Mouse (Mus musculus): ENCODE measurements around the gene 4930558K02Rik. TPM values are rescaled to one million over a fixed set of nuclear protein-coding genes. Genes with fewer than 3 reads are reported as not detected.

4930558K02Rik gene
- polyA plus RNA-seq, 1 experiment from 2014 or later = 0.19 TPM

DNA sequence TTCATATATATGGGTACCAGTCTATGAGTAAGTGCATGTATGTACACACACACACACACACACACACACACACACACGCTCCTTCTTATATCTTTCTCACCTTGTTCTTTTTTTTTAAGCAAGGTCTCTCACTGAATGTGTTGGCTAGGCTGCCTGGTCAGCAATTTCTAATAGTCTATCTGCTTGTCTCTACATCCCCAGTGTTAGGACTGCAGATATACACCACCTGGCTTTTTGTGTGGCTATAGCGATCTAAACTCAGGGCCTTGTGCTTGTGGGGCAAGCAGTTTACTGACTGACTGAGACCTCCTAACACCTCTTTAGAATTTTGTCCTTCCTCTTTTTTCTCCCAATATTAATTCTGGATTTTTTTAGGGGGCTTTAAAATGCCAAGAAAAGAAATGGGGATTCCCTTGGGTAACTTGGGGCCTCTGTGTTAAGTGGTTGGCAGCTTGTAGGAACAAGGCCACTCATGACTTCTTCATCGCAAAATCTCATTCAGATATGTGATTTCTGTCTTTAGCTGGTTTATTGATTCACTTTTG lies 61.4 kb downstream of the 4930558K02Rik start:
- Histone ChIP-seq H3K27me3 (ENCODE audit: control insufficient read depth, insufficient read depth, low read depth, low read length) (no peaks in the 10 kb centered on the region), H3K9me3 (replicated peaks; ENCODE audit: control insufficient read depth, low read length, poor library complexity, severe bottlenecking) (no peaks in the 10 kb centered on the region), H3K9ac (ENCODE audit: low read depth, low read length) (no peak overlapping the region), H3K4me2 (ENCODE audit: low read length) (no peak overlapping the region), H3K36me3 (ENCODE audit: control insufficient read depth, insufficient read depth, low read length) (no peaks in the 10 kb centered on the region), H3K27ac (ENCODE audit: low read length) (no peak overlapping the region), H3K4me3 (ENCODE audit: low read depth, low read length) (no peak overlapping the region), H3K4me1 (ENCODE audit: control insufficient read depth, insufficient read depth, low read length) (no peaks in the 10 kb centered on the region)
- WGBS = 85% methylated on average over 3 of the region's 3 CpGs
- ATAC-seq = no peak

DNA sequence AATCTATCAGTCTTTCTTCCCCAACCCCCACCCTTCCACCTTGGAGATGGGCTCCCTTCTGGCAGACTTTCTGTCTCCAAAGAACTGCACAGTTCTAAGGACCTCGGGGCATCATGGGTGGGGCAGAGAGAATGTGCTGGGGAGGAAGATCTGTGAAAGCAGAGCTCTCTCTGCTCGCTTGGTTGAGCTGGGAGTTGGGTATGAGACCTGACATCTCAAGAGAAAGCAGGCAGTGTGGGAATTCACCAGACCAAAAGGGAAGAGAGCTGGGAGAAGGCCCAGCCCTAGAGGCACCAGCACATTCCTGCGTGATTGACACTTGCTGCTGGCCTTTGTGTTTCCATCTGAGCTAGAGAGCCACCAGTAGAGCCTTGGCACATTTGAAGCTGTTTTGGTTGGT lies 63.4 kb downstream of the 4930558K02Rik start:
- Histone ChIP-seq H3K36me3 (ENCODE audit: control insufficient read depth, insufficient read depth, low read length) (no peaks in the 10 kb centered on the region), H3K4me3 (ENCODE audit: low read depth, low read length) (no peak overlapping the region), H3K9ac (ENCODE audit: low read depth, low read length) (no peak overlapping the region), H3K4me1 (ENCODE audit: control insufficient read depth, insufficient read depth, low read length) (no peaks in the 10 kb centered on the region), H3K4me2 (ENCODE audit: low read length) (no peak overlapping the region), H3K27ac (ENCODE audit: low read length) (no peak overlapping the region), H3K27me3 (ENCODE audit: control insufficient read depth, insufficient read depth, low read depth, low read length) (no peaks in the 10 kb centered on the region), H3K9me3 (replicated peaks; ENCODE audit: control insufficient read depth, low read length, poor library complexity, severe bottlenecking) (no peaks in the 10 kb centered on the region)
- ATAC-seq = no peak
- WGBS = 44% methylated on average over 3 of the region's 3 CpGs

DNA sequence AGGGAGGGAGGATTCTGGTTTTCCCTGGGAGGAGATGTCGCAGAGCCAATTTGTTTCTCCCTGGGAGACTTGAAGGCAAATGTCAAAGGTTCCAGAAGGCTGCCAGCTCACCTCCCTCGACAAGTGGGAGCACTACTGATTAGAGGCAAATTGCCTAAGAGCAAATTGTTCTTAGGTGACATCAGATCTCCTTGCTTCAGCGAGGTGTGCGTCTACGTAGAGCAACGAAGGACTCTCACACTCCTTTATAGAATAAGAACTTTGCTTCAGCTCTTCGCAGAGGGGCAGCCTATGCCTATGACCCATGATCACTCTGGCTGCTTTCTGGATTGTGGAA lies 65.8 kb downstream of the 4930558K02Rik start:
- no peak for ATAC-seq
- H3K9ac ChIP-seq (ENCODE audit: low read depth, low read length) = no peak overlapping the region
- WGBS = 77% methylated on average over 7 of the region's 7 CpGs

DNA sequence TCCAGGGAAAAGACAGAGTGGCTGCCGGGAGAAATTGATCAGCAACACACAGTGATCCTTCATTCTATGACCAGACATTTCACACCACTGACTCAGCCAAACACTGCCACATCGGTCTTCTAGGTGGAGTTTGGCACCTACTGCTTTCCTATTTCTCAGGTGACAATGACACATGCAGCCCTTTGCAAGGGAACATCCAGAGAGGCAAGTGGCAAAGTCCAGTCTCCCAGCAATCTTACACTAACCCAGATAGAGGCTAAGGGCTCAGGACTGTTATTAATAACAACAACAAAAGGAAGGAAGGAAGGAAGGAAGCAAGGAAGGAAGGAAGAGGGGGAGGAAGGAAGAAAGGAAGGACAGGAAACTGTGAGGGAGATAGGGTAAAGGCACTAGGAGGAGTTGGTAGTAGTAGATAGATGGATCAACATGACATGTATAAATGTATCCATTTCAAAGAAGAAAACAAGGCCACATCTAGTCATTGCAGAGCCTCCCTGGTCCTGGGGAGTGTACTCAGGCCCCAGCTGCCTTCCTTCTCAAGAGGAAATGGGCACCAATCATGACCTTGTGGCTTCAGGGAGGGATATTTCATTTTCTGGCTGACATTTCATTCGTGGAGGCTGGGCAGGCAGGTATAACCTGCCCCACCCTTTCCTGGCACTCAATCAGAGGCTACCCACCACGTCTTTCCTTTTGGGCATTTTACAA lies 66.3 kb downstream of the 4930558K02Rik start:
- Histone ChIP-seq H3K4me1 (ENCODE audit: control insufficient read depth, insufficient read depth, low read length) (no peaks in the 10 kb centered on the region), H3K9me3 (replicated peaks; ENCODE audit: control insufficient read depth, low read length, poor library complexity, severe bottlenecking) (no peaks in the 10 kb centered on the region), H3K27ac (ENCODE audit: low read length) (no peak overlapping the region), H3K36me3 (ENCODE audit: control insufficient read depth, insufficient read depth, low read length) (no peaks in the 10 kb centered on the region), H3K27me3 (ENCODE audit: control insufficient read depth, insufficient read depth, low read depth, low read length) (no peaks in the 10 kb centered on the region), H3K4me3 (ENCODE audit: low read depth, low read length) (no peak overlapping the region), H3K4me2 (ENCODE audit: low read length) (no peak overlapping the region), H3K9ac (ENCODE audit: low read depth, low read length) (no peak overlapping the region)
- no peak for ATAC-seq
- 69% methylated on average over 4 of the region's 4 CpGs for WGBS

More for the DNA sequence above, 65.8 kb downstream of the 4930558K02Rik start:
- Histone ChIP-seq H3K36me3 (ENCODE audit: control insufficient read depth, insufficient read depth, low read length) (no peaks in the 10 kb centered on the region), H3K27me3 (ENCODE audit: control insufficient read depth, insufficient read depth, low read depth, low read length) (no peaks in the 10 kb centered on the region), H3K4me1 (ENCODE audit: control insufficient read depth, insufficient read depth, low read length) (no peaks in the 10 kb centered on the region), H3K9me3 (replicated peaks; ENCODE audit: control insufficient read depth, low read length, poor library complexity, severe bottlenecking) (no peaks in the 10 kb centered on the region), H3K4me2 (ENCODE audit: low read length) (no peak overlapping the region), H3K4me3 (ENCODE audit: low read depth, low read length) (no peak overlapping the region), H3K27ac (ENCODE audit: low read length) (no peak overlapping the region)

DNA sequence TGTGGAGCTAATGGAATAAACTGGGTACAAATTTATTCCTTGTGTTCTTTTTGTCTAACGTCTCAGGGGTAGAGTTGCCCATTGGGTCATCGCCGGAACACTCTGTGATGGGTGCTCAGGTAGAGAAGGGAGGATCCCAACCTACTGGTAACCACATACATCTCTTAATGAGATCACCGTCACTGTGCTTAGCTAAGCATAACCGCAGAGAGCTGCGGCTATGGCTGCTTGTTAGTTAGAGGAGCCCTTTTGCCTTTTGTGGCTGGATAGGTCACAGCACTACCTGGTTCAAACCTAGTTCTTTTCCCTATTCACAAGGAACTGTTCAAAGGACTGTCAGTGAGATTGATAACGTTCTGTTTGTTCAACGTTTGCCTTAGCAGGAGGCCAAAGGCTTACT lies 70.4 kb downstream of the 4930558K02Rik start:
- Histone ChIP-seq H3K27me3 (ENCODE audit: control insufficient read depth, insufficient read depth, low read depth, low read length) (no peaks in the 10 kb centered on the region), H3K9ac (ENCODE audit: low read depth, low read length) (no peak overlapping the region), H3K4me1 (ENCODE audit: control insufficient read depth, insufficient read depth, low read length) (no peaks in the 10 kb centered on the region), H3K27ac (ENCODE audit: low read length) (no peak overlapping the region), H3K4me3 (ENCODE audit: low read depth, low read length) (no peak overlapping the region), H3K9me3 (replicated peaks; ENCODE audit: control insufficient read depth, low read length, poor library complexity, severe bottlenecking) (no peaks in the 10 kb centered on the region), H3K4me2 (ENCODE audit: low read length) (no peak overlapping the region), H3K36me3 (ENCODE audit: control insufficient read depth, insufficient read depth, low read length) (no peaks in the 10 kb centered on the region)
- 89% methylated on average over 8 of the region's 8 CpGs for WGBS
- ATAC-seq = no peak

DNA sequence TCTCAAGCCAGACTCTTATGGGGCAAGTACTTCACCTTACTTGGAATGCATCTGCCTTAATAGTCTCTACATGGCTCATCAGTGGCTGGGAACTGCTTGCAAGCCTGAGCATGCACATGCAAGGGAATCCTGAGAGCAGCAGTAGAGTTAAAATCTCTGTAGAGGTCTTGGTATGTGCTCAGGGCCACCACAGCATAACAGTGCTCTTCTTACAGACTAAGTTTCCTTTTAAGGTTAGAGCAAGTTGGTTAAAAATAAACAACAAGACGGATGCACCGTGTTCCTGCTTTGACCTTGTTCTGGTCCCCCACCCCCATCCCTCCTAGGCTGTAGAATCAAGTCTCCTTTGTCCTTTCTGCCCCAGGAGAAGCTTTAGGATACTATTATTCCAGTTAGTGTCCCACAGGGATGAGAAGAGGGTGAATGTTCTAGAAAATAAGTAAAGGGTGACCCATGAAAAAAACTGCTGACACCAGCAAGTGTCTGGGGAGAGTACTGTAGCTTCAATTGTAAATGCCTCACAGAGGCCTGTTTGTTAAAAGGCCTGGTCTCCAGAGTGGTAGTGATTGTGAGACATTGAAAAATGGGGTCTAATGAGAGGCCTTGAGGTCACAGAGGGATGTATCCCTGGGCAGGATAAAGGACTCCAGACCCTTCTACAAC lies 71.5 kb downstream of the 4930558K02Rik start:
- no peak overlapping the region for H3K9ac ChIP-seq (ENCODE audit: low read depth, low read length)
- no peak overlapping the region for H3K4me3 ChIP-seq (ENCODE audit: low read depth, low read length)
- no peak for ATAC-seq
- no peaks in the 10 kb centered on the region for H3K36me3 ChIP-seq (ENCODE audit: control insufficient read depth, insufficient read depth, low read length)
- 75% methylated on average over 2 of the region's 2 CpGs for WGBS
- H3K27me3 ChIP-seq (ENCODE audit: control insufficient read depth, insufficient read depth, low read depth, low read length) = no peaks in the 10 kb centered on the region
- no peak overlapping the region for H3K4me2 ChIP-seq (ENCODE audit: low read length)
- no peaks in the 10 kb centered on the region for H3K4me1 ChIP-seq (ENCODE audit: control insufficient read depth, insufficient read depth, low read length)
- H3K27ac ChIP-seq (ENCODE audit: low read length) = no peak overlapping the region
- H3K9me3 ChIP-seq (replicated peaks; ENCODE audit: control insufficient read depth, low read length, poor library complexity, severe bottlenecking) = no peaks in the 10 kb centered on the region

DNA sequence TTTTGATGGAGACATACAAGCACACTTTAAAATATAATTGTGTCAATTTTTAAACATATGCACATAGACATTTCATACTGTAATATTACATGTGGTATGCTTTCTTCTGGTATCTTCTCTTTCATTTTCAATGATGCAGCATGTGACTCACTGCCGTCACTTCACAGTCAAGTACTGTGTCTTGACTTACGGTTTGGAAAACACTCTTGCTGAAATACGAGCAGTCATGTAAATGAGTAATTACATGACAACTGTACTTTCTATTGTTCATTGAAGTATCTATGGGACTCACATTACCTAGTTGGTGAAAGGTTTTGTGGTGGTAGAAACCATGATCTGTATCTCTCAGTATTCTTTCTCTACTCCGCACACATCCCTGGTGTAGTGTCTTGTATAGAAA lies 72.3 kb downstream of the 4930558K02Rik start:
- H3K27ac ChIP-seq (ENCODE audit: low read length) = no peak overlapping the region
- H3K27me3 ChIP-seq (ENCODE audit: control insufficient read depth, insufficient read depth, low read depth, low read length) = no peaks in the 10 kb centered on the region
- H3K4me3 ChIP-seq (ENCODE audit: low read depth, low read length) = no peak overlapping the region
- no peak overlapping the region for H3K9ac ChIP-seq (ENCODE audit: low read depth, low read length)
- no peak overlapping the region for H3K4me2 ChIP-seq (ENCODE audit: low read length)
- WGBS = 94% methylated on average over 4 of the region's 4 CpGs
- no peak for ATAC-seq
- H3K4me1 ChIP-seq (ENCODE audit: control insufficient read depth, insufficient read depth, low read length) = no peaks in the 10 kb centered on the region
- H3K9me3 ChIP-seq (replicated peaks; ENCODE audit: control insufficient read depth, low read length, poor library complexity, severe bottlenecking) = no peaks in the 10 kb centered on the region
- no peaks in the 10 kb centered on the region for H3K36me3 ChIP-seq (ENCODE audit: control insufficient read depth, insufficient read depth, low read length)

DNA sequence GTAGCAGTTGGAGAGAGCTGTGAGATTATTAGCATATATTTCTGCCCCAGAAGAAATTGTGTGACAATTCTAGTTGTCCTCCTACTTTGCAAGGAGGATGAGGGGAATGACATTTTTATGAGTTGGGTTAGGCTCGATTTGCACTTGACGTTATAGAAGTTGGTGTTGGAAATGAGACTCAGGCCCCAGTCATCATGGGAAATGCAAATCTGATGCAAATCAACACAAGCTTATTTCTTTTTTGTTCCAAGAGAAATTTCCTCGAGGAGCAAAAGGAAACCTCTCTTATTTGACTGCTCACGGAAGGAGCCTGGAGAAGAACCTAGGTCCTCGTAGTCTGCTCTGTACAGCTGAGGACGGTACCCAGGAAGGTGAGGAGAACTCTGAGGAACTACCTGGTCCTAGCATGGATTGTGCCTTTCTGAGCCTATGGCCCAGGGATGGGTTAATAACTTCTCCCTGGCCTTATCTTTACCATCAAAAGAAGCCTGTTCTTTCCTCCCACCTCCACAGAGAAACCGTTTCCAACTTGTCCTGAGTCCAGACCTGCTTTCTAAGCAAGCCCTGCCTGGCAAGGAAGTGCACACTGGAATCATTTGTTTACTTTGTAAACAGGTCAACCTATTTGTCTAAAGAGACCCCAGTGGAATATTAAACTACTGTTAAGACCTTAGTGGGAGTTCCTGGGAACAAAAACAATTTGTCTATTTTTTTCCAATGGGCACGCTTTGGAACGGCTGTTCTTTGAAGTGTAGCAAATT lies 76.6 kb downstream of the 4930558K02Rik start:
- Histone ChIP-seq H3K4me1 (ENCODE audit: control insufficient read depth, insufficient read depth, low read length) (no peaks in the 10 kb centered on the region), H3K27me3 (ENCODE audit: control insufficient read depth, insufficient read depth, low read depth, low read length) (no peaks in the 10 kb centered on the region), H3K36me3 (ENCODE audit: control insufficient read depth, insufficient read depth, low read length) (no peaks in the 10 kb centered on the region), H3K4me3 (ENCODE audit: low read depth, low read length) (no peak overlapping the region), H3K9ac (ENCODE audit: low read depth, low read length) (no peak overlapping the region), H3K9me3 (replicated peaks; ENCODE audit: control insufficient read depth, low read length, poor library complexity, severe bottlenecking) (no peaks in the 10 kb centered on the region), H3K4me2 (ENCODE audit: low read length) (no peak overlapping the region), H3K27ac (ENCODE audit: low read length) (no peak overlapping the region)
- 79% methylated on average over 9 of the region's 9 CpGs for WGBS
- ATAC-seq = no peak

DNA sequence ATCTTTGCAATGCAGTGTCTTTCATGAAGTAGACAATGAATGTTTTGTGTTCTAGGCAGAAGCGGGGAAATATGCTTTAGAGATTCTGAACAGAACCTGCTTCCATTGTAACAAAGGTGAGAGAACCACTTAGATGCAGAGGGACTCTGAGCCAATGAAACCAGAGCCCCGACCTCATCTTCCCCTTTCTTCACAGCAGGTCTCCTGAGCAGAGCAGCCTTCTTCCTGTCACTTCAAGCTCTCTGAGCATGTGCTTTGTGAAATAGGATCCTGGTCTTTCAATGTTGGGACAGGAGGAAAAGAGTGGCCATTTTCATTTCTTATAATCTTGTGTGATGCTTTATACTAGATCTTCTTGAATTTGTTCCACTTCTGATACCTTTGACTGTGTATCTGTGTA lies 79.3 kb downstream of the 4930558K02Rik start:
- Histone ChIP-seq H3K4me1 (ENCODE audit: control insufficient read depth, insufficient read depth, low read length) (no peaks in the 10 kb centered on the region), H3K9me3 (replicated peaks; ENCODE audit: control insufficient read depth, low read length, poor library complexity, severe bottlenecking) (no peaks in the 10 kb centered on the region), H3K4me3 (ENCODE audit: low read depth, low read length) (no peak overlapping the region), H3K27me3 (ENCODE audit: control insufficient read depth, insufficient read depth, low read depth, low read length) (no peaks in the 10 kb centered on the region), H3K4me2 (ENCODE audit: low read length) (no peak overlapping the region), H3K36me3 (ENCODE audit: control insufficient read depth, insufficient read depth, low read length) (no peaks in the 10 kb centered on the region), H3K27ac (ENCODE audit: low read length) (no peak overlapping the region), H3K9ac (ENCODE audit: low read depth, low read length) (no peak overlapping the region)
- no peak for ATAC-seq
- 51% methylated on average over 2 of the region's 2 CpGs for WGBS

Measured in midbrain, embryonic 16.5 days (tissue).